Comparison of ENCODE assay signal across 8 mouse cellular contexts in genomic region chr2:61655382-61656281, GRCm38 (mm10). TPM values are rescaled to one million over a fixed set of nuclear protein-coding genes. Genes with fewer than 3 reads are reported as not detected.
A peak's percentile ranks its signal among the peaks of the same experiment; 100 is the strongest.
DNase-seq lines count a peak whose midpoint lies in the region; ATAC-seq and TF ChIP-seq lines count a peak whose summit lies in the region.

No protein-coding gene starts in this region.

- ATAC-seq in erythroid progenitor cell, adult 5-6 weeks (replicated peaks; ENCODE audit: low FRiP score, poor library complexity, severe bottlenecking), result 0 out of 2 replicates have a peak, but pooled peaks have one; percentile 28
- peak; percentile 25 to 37; a peak in 1 of 4 replicates for ATAC-seq in hematopoietic stem cell, adult 5-6 weeks (replicated peaks in 1 of 2; ENCODE audit: insufficient read depth in 1 of 2, low FRiP score in 2 of 2, low TSS enrichment in 1 of 2, low read depth in 1 of 2, poor library complexity in 2 of 2, severe bottlenecking in 2 of 2)

- H3K27ac ChIP-seq in gastrocnemius, adult 2 months, result no peak overlapping the region

- peak; percentile 40 for DNase-seq in gastrocnemius, adult 2 months
- DNase-seq in gastrocnemius, postnatal 25 days, result no peak
- peak; percentile 87 for DNase-seq in brain, adult 2 months (ENCODE audit: low read depth, low spot score)
- DNase-seq in layer of hippocampus, postnatal 25 days (ENCODE audit: extremely low spot score in 1 of 2, low spot score in 1 of 2), result peak; percentile 55 to 61
- DNase-seq in lung, postnatal 4 days, result peak; percentile 20 to 29
- peak; percentile 79 to 85 for DNase-seq in right cerebral cortex, postnatal 36 days (ENCODE audit: low spot score in 2 of 2)

- TF ChIP-seq CTCF in gastrocnemius, adult 2 months (IDR thresholded peaks at IDR 0.05), result no peak

- peak overlapping the region; percentile 80 for H3K4me3 ChIP-seq in gastrocnemius, adult 2 months

- intact Hi-C loops in gastrocnemius, adult 2 months (cut with DNase I), result no loop called here

RNA-seq across cellular contexts. Expression of gene Psmd14, which starts 55.9 kb away (rescaled TPM):
- 10 to 100 TPM; 63.3 to 63.8 TPM for total RNA-seq in gastrocnemius, adult 2 months (2021)
- 10 to 100 TPM; 54.2 to 74.1 TPM for total RNA-seq in gastrocnemius, postnatal 25 days (2021)
- total RNA-seq in erythroid progenitor cell, adult 5-6 weeks (2015; ENCODE audit: low replicate concordance), result 126 and 128 TPM in 2 replicates
- 66.0 and 108 TPM in 2 replicates for total RNA-seq in erythroid progenitor cell, adult 5-6 weeks (2017; ENCODE audit: low replicate concordance)
- 136 and 143 TPM in 2 replicates for total RNA-seq in hematopoietic stem cell, adult 5-6 weeks (2017)
- total RNA-seq in layer of hippocampus, postnatal 25 days (2021), result 100 to 1,000 TPM; 103 to 111 TPM
